Mouse (Mus musculus) cortical plate, adult 2 months (tissue): ENCODE data around the gene Emg1.

Experiments used
- CTCF ChIP-seq: fragments of 200-500 bp; IDR thresholded peaks from 2 replicates; pipeline ENCODE4 v1.5.1; 2011; ENCODE audit warnings: mild to moderate bottlenecking, control low read depth, low read length; ENCODE audit not compliant: insufficient read depth; ENCODE audit errors: extremely low read depth
- POLR2A ChIP-seq: fragments of 200-500 bp; IDR thresholded peaks from 2 replicates; pipeline ENCODE4 v1.6.1; 2011; ENCODE audit warnings: mild to moderate bottlenecking, low read length, control low read depth; ENCODE audit not compliant: insufficient read depth; ENCODE audit errors: extremely low read depth

DNA sequence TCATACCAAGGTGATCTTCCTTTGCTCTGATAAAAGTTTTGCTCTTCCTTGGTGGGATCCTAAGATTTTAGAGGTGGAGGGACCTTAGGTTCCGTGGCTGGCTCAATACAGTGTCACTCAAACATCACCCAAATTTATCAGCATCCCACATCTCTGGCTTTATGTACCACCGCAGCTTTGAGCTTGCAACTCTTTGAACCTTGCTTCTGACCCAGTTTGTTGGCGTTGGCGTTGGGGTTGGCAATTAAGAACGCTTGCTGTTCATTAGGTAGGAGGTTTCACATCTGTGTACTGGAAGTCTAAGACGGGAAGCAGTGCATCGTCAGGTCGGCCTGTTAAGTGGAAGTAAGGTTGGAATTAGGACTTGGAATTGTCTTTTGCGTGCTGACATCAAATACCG lies 47.0 kb downstream of the Emg1 start:
- TF ChIP-seq CTCF (no peak), POLR2A (no peak)
